Mouse (Mus musculus): ENCODE data around the gene Kcnn1. TPM values are rescaled to one million over a fixed set of nuclear protein-coding genes. Genes with fewer than 3 reads are reported as not detected.

The Kcnn1 gene
- polyA plus RNA-seq, 2 experiments = 2.5 to 9.1 TPM

- WGBS = 56% methylated on average over 4 of the region's 4 CpGs
- Histone ChIP-seq H3K9ac (ENCODE audit: low read depth, low read length, severe bottlenecking) (no peak overlapping the region), H3K4me2 (replicated peaks; ENCODE audit: low read depth, low read length, severe bottlenecking) (no peak overlapping the region), H3K36me3 (ENCODE audit: control insufficient read depth, insufficient read depth, low read length) (no peaks in the 10 kb centered on the region), H3K27ac (replicated peaks; ENCODE audit: low read depth, low read length) (no peak overlapping the region), H3K4me1 (ENCODE audit: control insufficient read depth, insufficient read depth, low read length) (peaks cover 5% of the 10 kb centered on the region; the same call in 1 of the 2 replicates), H3K27me3 (ENCODE audit: control insufficient read depth, insufficient read depth, low read length) (no peaks in the 10 kb centered on the region), H3K9me3 (ENCODE audit: control insufficient read depth, low read length) (no peaks in the 10 kb centered on the region), H3K4me3 (replicated peaks; ENCODE audit: low read length) (no peak overlapping the region)
- ATAC-seq (ENCODE audit: low FRiP score, low read depth) (no peak), DNase-seq (ENCODE audit: low spot score) (no peak)
- no peak for TF ChIP-seq POLR2A (IDR thresholded peaks at IDR 0.05; ENCODE audit: borderline replicate concordance, extremely low read depth, insufficient read depth, insufficient read length)
Measured at GRCm38 (mm10) chr8:70904532-70904931, 41.5 kb upstream of the Kcnn1 start.

GRCm38 (mm10) chr8:70903582-70903981 is 40.5 kb upstream of the Kcnn1 start:
- DNase-seq (ENCODE audit: low spot score) (no peak), ATAC-seq (ENCODE audit: low FRiP score, low read depth) (no peak)
- no peaks in the 10 kb centered on the region for H3K36me3 ChIP-seq (ENCODE audit: control insufficient read depth, insufficient read depth, low read length)
- H3K27me3 ChIP-seq (ENCODE audit: control insufficient read depth, insufficient read depth, low read length) = no peaks in the 10 kb centered on the region
- no peak overlapping the region for H3K27ac ChIP-seq (replicated peaks; ENCODE audit: low read depth, low read length)
- no peak overlapping the region for H3K4me2 ChIP-seq (replicated peaks; ENCODE audit: low read depth, low read length, severe bottlenecking)
- H3K9me3 ChIP-seq (ENCODE audit: control insufficient read depth, low read length) = no peaks in the 10 kb centered on the region
- H3K9ac ChIP-seq (ENCODE audit: low read depth, low read length, severe bottlenecking) = no peak overlapping the region
- TF ChIP-seq POLR2A (IDR thresholded peaks at IDR 0.05; ENCODE audit: borderline replicate concordance, extremely low read depth, insufficient read depth, insufficient read length) = no peak
- H3K4me1 ChIP-seq (ENCODE audit: control insufficient read depth, insufficient read depth, low read length) = peaks cover 5% of the 10 kb centered on the region; the same call in 1 of the 2 replicates
- no peak overlapping the region for H3K4me3 ChIP-seq (replicated peaks; ENCODE audit: low read length)

DNA sequence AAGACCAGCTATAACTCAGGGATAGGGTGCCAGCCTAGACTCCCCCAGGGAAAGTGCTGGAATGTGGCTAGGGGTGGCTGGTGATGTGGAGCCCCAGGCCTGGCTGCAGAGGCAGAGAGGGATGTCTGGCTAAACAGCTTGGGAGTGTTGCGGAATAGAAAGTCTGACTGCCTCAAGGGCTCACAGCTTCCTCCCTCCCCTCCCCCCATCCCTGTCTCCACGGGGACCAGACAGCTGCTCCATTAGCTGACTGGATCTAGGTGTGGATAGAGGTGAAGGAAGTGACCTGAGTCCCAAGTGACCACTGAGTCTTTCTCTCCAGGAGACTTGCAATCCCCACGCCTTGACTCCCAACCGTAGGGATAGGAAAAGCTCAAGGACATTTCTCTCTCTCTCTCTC is 40.1 kb upstream of the Kcnn1 start:
- Histone ChIP-seq H3K9ac (ENCODE audit: low read depth, low read length, severe bottlenecking) (0 out of 2 replicates have a peak overlapping the region, but pooled peaks have one; percentile 21), H3K27ac (replicated peaks; ENCODE audit: low read depth, low read length) (no peak overlapping the region), H3K9me3 (ENCODE audit: control insufficient read depth, low read length) (no peaks in the 10 kb centered on the region), H3K4me1 (ENCODE audit: control insufficient read depth, insufficient read depth, low read length) (peaks cover 8% of the 10 kb centered on the region; the same call in 1 of the 2 replicates), H3K27me3 (ENCODE audit: control insufficient read depth, insufficient read depth, low read length) (no peaks in the 10 kb centered on the region), H3K4me3 (replicated peaks; ENCODE audit: low read length) (no peak overlapping the region), H3K4me2 (replicated peaks; ENCODE audit: low read depth, low read length, severe bottlenecking) (no peak overlapping the region), H3K36me3 (ENCODE audit: control insufficient read depth, insufficient read depth, low read length) (no peaks in the 10 kb centered on the region)
- ATAC-seq (ENCODE audit: low FRiP score, low read depth) (no peak), DNase-seq (ENCODE audit: low spot score) (no peak)
- TF ChIP-seq POLR2A (IDR thresholded peaks at IDR 0.05; ENCODE audit: borderline replicate concordance, extremely low read depth, insufficient read depth, insufficient read length) = no peak
- WGBS = 36% methylated on average over 4 of the region's 4 CpGs

DNA sequence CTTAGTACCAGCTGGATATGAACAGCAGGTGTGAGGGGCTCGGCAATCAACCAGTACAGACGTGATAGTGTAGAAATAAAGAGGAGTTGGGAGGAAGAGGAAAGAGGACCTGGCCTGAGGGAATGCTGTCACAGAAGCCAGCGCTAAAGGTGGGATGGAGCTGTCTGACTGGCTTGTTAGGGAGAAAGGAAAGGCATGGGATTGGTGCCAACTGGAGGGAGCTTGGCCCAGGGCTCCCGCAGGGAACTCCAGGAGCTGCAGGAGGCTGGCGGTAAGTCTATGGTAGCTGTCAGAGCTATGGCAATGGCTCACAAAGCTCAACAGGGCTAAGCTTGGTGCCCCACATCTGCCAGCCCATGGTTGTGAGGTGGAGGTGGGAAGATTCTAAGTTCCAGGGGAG is 39.2 kb upstream of the Kcnn1 start:
- Histone ChIP-seq H3K9ac (ENCODE audit: low read depth, low read length, severe bottlenecking) (no peak overlapping the region), H3K9me3 (ENCODE audit: control insufficient read depth, low read length) (no peaks in the 10 kb centered on the region), H3K4me2 (replicated peaks; ENCODE audit: low read depth, low read length, severe bottlenecking) (no peak overlapping the region), H3K36me3 (ENCODE audit: control insufficient read depth, insufficient read depth, low read length) (no peaks in the 10 kb centered on the region), H3K4me1 (ENCODE audit: control insufficient read depth, insufficient read depth, low read length) (peaks cover 8% of the 10 kb centered on the region; the same call in 1 of the 2 replicates), H3K4me3 (replicated peaks; ENCODE audit: low read length) (no peak overlapping the region), H3K27ac (replicated peaks; ENCODE audit: low read depth, low read length) (no peak overlapping the region), H3K27me3 (ENCODE audit: control insufficient read depth, insufficient read depth, low read length) (no peaks in the 10 kb centered on the region)
- 38% methylated on average over 5 of the region's 5 CpGs for WGBS
- TF ChIP-seq POLR2A (IDR thresholded peaks at IDR 0.05; ENCODE audit: borderline replicate concordance, extremely low read depth, insufficient read depth, insufficient read length) = no peak
- DNase-seq (ENCODE audit: low spot score) (no peak), ATAC-seq (ENCODE audit: low FRiP score, low read depth) (no peak)

DNA sequence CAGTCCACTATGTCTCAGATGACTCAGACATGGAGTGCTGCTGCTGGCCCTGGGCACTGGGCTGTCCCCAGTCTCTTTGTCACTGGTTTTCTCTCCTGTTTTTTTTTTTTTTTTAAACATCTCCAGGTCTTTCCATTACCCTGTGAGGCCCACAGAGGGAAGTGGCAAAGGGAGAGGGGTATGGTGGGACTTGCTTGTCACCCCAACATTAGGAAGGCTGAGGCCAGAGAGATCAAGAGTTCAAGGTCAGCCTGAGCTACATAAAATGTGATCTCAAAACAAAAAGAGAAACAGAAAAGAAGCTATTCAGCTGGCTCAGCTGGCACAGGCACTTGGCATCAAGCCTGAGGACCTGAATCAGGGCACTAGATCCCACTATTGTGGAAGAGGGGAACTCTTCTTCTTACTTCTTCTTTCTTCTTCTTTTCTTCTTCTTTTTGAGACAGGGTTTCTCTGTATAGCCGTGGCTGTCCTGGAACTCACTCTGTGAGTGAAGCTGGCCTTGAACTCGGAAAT is 37.9 kb upstream of the Kcnn1 start:
- peaks cover under 1% of the 10 kb centered on the region; the same call in 1 of the 2 replicates for H3K36me3 ChIP-seq (ENCODE audit: control insufficient read depth, insufficient read depth, low read length)
- ATAC-seq (ENCODE audit: low FRiP score, low read depth) = no peak
- DNase-seq (ENCODE audit: low spot score) = no peak
- no peak overlapping the region for H3K4me2 ChIP-seq (replicated peaks; ENCODE audit: low read depth, low read length, severe bottlenecking)
- TF ChIP-seq POLR2A (IDR thresholded peaks at IDR 0.05; ENCODE audit: borderline replicate concordance, extremely low read depth, insufficient read depth, insufficient read length) = no peak
- no peak overlapping the region for H3K4me3 ChIP-seq (replicated peaks; ENCODE audit: low read length)
- H3K27me3 ChIP-seq (ENCODE audit: control insufficient read depth, insufficient read depth, low read length) = no peaks in the 10 kb centered on the region
- no peak overlapping the region for H3K27ac ChIP-seq (replicated peaks; ENCODE audit: low read depth, low read length)
- peaks cover 11% of the 10 kb centered on the region; the same call in 1 of the 2 replicates for H3K4me1 ChIP-seq (ENCODE audit: control insufficient read depth, insufficient read depth, low read length)
- H3K9ac ChIP-seq (ENCODE audit: low read depth, low read length, severe bottlenecking) = no peak overlapping the region
- 72% methylated on average over 2 of the region's 2 CpGs for WGBS
- no peaks in the 10 kb centered on the region for H3K9me3 ChIP-seq (ENCODE audit: control insufficient read depth, low read length)
